Mouse (Mus musculus) neural tube, embryonic 14.5 days (tissue): ENCODE data around the gene Myo1d. TPM values are rescaled to one million over a fixed set of nuclear protein-coding genes. Genes with fewer than 3 reads are reported as not detected.
"Not testable (repeated sequence)": the region's sequence is repeated elsewhere in the genome, so short reads cannot be mapped to it uniquely, and the experiment has no call there.

Experiments used
- ATAC-seq: fragments of 200-750 bp; cut with Nextera tagmentation; 2 replicates; pipeline ENCODE4 v1.8.0; 2017; ENCODE audit warnings: low read depth, mild to moderate bottlenecking, moderate TSS enrichment, moderate library complexity
- H3K27ac ChIP-seq: fragments of 300-500 bp; sonication (generic); 2 replicates; pipeline ENCODE4 v1.5.1; 2014; ENCODE audit warnings: low read depth, mild to moderate bottlenecking, control low read depth, low read length, moderate library complexity, mixed read lengths
- H3K27me3 ChIP-seq: fragments of 300-500 bp; sonication (generic); 2 replicates; pipeline ENCODE4 v1.6.1; 2014; ENCODE audit warnings: low read length; ENCODE audit not compliant: control insufficient read depth, insufficient read depth
- H3K36me3 ChIP-seq: fragments of 300-500 bp; sonication (generic); 2 replicates; pipeline ENCODE4 v1.6.1; 2014; ENCODE audit warnings: low read length, mixed read lengths; ENCODE audit not compliant: control insufficient read depth, insufficient read depth
- H3K4me1 ChIP-seq: fragments of 300-500 bp; sonication (generic); 2 replicates; pipeline ENCODE4 v1.6.1; 2014; ENCODE audit warnings: low read length; ENCODE audit not compliant: control insufficient read depth, insufficient read depth
- H3K4me2 ChIP-seq: fragments of 300-500 bp; sonication (generic); 2 replicates; pipeline ENCODE4 v1.6.1; 2014; ENCODE audit warnings: mild to moderate bottlenecking, low read depth, low read length, control low read depth
- H3K4me3 ChIP-seq: fragments of 300-500 bp; sonication (generic); 2 replicates; pipeline ENCODE4 v1.5.1; 2014; ENCODE audit warnings: low read depth, low read length, control low read depth, mixed read lengths
- H3K9ac ChIP-seq: fragments of 300-500 bp; sonication (generic); replicated peaks from 2 replicates; pipeline ENCODE4 v1.6.1; 2014; ENCODE audit warnings: low read depth, mild to moderate bottlenecking, control low read depth, low read length, mixed read lengths
- H3K9me3 ChIP-seq: fragments of 300-500 bp; sonication (generic); 2 replicates; pipeline ENCODE4 v1.6.1; 2016; ENCODE audit warnings: low read length; ENCODE audit not compliant: control insufficient read depth
- WGBS: fragments of 180-500 bp; shearing (Covaris S2); extraction: QIAGEN DNeasy Blood & Tissue Kit; methylation state at CpG from one replicate; pipeline ENCODE4 v1.1.7; 2014; 5-methylcytosine and 5-hydroxymethylcytosine counted together
- polyA plus RNA-seq: library from polyadenylated mRNA; unstranded; fragments of >200 nt; fragmentation: Nextera tagmentation; extraction: Ambion mirVana; gene quantifications from 2 replicates; pipeline ENCODE4 v1.2.1, GENCODE M21; 2014

Myo1d gene
- polyA plus RNA-seq, 1 experiment from 2014 or later = 2.4 TPM

GRCm38 (mm10) chr11:80463605-80464130 is 316.2 kb downstream of the Myo1d start:
- H3K9me3 ChIP-seq, H3K4me1 ChIP-seq, ATAC-seq, H3K27ac ChIP-seq, H3K27me3 ChIP-seq, H3K4me3 ChIP-seq, H3K4me2 ChIP-seq, H3K9ac ChIP-seq: not testable (repeated sequence)
- WGBS = 91% methylated on average over 4 of the region's 4 CpGs
- H3K36me3 ChIP-seq = peaks cover 56% of the 10 kb centered on the region

GRCm38 (mm10) chr11:80453198-80453597 is 326.6 kb downstream of the Myo1d start:
- Histone ChIP-seq H3K4me1 (no peaks in the 10 kb centered on the region), H3K9me3 (no peaks in the 10 kb centered on the region), H3K36me3 (0 out of 2 replicates have a peak, but pooled peaks cover 3% of the 10 kb centered on the region), H3K4me2 (no peak overlapping the region), H3K27me3 (no peaks in the 10 kb centered on the region), H3K4me3 (no peak overlapping the region), H3K27ac (no peak overlapping the region), H3K9ac (no peak overlapping the region)
- no peak for ATAC-seq
- 92% methylated on average over 1 of the region's 1 CpGs for WGBS

- H3K4me3 ChIP-seq = no peak overlapping the region
- H3K27ac ChIP-seq = no peak overlapping the region
- no peak for ATAC-seq
- H3K9ac ChIP-seq = no peak overlapping the region
- H3K4me1 ChIP-seq = no peaks in the 10 kb centered on the region
- WGBS = 89% methylated on average over 3 of the region's 3 CpGs
- no peak overlapping the region for H3K4me2 ChIP-seq
- H3K9me3 ChIP-seq = no peaks in the 10 kb centered on the region
- H3K36me3 ChIP-seq = peaks cover 1% of the 10 kb centered on the region; the same call in 1 of the 2 replicates
- H3K27me3 ChIP-seq = no peaks in the 10 kb centered on the region
Measured at GRCm38 (mm10) chr11:80452242-80452641, 327.6 kb downstream of the Myo1d start.

GRCm38 (mm10) chr11:80449859-80450258 is 330.0 kb downstream of the Myo1d start:
- Histone ChIP-seq H3K27ac (no peak overlapping the region), H3K9me3 (no peaks in the 10 kb centered on the region), H3K4me1 (no peaks in the 10 kb centered on the region), H3K4me2 (no peak overlapping the region), H3K9ac (no peak overlapping the region), H3K27me3 (no peaks in the 10 kb centered on the region), H3K4me3 (no peak overlapping the region), H3K36me3 (peaks cover 9% of the 10 kb centered on the region; the same call in 1 of the 2 replicates)
- no peak for ATAC-seq
- 89% methylated on average over 2 of the region's 2 CpGs for WGBS

- no peaks in the 10 kb centered on the region for H3K4me1 ChIP-seq
- H3K27me3 ChIP-seq = no peaks in the 10 kb centered on the region
- H3K4me3 ChIP-seq = no peak overlapping the region
- 93% methylated on average over 3 of the region's 3 CpGs for WGBS
- peaks cover 9% of the 10 kb centered on the region; the same call in 1 of the 2 replicates for H3K36me3 ChIP-seq
- no peak for ATAC-seq
- H3K9me3 ChIP-seq = no peaks in the 10 kb centered on the region
- no peak overlapping the region for H3K27ac ChIP-seq
- no peak overlapping the region for H3K4me2 ChIP-seq
- no peak overlapping the region for H3K9ac ChIP-seq
Measured at GRCm38 (mm10) chr11:80446916-80447315, 332.9 kb downstream of the Myo1d start.

Other genes with a start within 250 kb of the Myo1d start
- gene Tmem98, start 30.1 kb upstream of the Myo1d start, polyA plus RNA-seq = 12.1 and 17.5 TPM in 2 replicates
- not detected in 2 replicates for gene Spaca3, start 78.3 kb upstream of the Myo1d start, polyA plus RNA-seq